Mouse (Mus musculus): Measurements from ENCODE around the gene Taok3. TPM values are rescaled to one million over a fixed set of nuclear protein-coding genes. Genes with fewer than 3 reads are reported as not detected.
A peak's percentile ranks its signal among the peaks of the same experiment; 100 is the strongest.

Taok3 gene
- polyA plus RNA-seq, 1 experiment from 2014 or later = 16.1 TPM

- H3K4me1 ChIP-seq (replicated peaks; ENCODE audit: insufficient read depth, low read length) = no peaks in the 10 kb centered on the region
- WGBS = 87% methylated on average over 8 of the region's 8 CpGs
- H3K4me3 ChIP-seq (replicated peaks; ENCODE audit: low read depth, low read length) = no peak overlapping the region
- DNase-seq (ENCODE audit: low spot score) (no peak), ATAC-seq (replicated peaks; ENCODE audit: low FRiP score, low read depth) (no peak)
- no peak overlapping the region for H3K9ac ChIP-seq (ENCODE audit: low read depth, low read length)
- no peaks in the 10 kb centered on the region for H3K27me3 ChIP-seq (ENCODE audit: insufficient read depth, low read length)
- TF ChIP-seq CTCF (IDR thresholded peaks at IDR 0.05; ENCODE audit: low read depth) = peak; percentile 58
- H3K36me3 ChIP-seq (ENCODE audit: insufficient read depth, low read length) = peaks cover 44% of the 10 kb centered on the region
- H3K27ac ChIP-seq = no peak overlapping the region
- no peaks in the 10 kb centered on the region for H3K9me3 ChIP-seq (replicated peaks; ENCODE audit: low read length)
- no peak overlapping the region for H3K4me2 ChIP-seq (ENCODE audit: low read length)
Measured at GRCm38 (mm10) chr5:117109522-117109921, 10.4 kb upstream of the Taok3 start.

- Histone ChIP-seq H3K9me3 (replicated peaks; ENCODE audit: low read length) (no peaks in the 10 kb centered on the region), H3K4me3 (replicated peaks; ENCODE audit: low read depth, low read length) (no peak overlapping the region), H3K9ac (ENCODE audit: low read depth, low read length) (no peak overlapping the region), H3K4me2 (ENCODE audit: low read length) (no peak overlapping the region), H3K4me1 (replicated peaks; ENCODE audit: insufficient read depth, low read length) (no peaks in the 10 kb centered on the region), H3K36me3 (ENCODE audit: insufficient read depth, low read length) (peaks cover 28% of the 10 kb centered on the region), H3K27me3 (ENCODE audit: insufficient read depth, low read length) (no peaks in the 10 kb centered on the region), H3K27ac (no peak overlapping the region)
- DNase-seq (ENCODE audit: low spot score) (no peak), ATAC-seq (replicated peaks; ENCODE audit: low FRiP score, low read depth) (no peak)
- 80% methylated on average over 16 of the region's 16 CpGs for WGBS
- TF ChIP-seq CTCF (IDR thresholded peaks at IDR 0.05; ENCODE audit: low read depth) = peak; percentile 32; the same call in 1 of the 2 replicates
Measured at GRCm38 (mm10) chr5:117111064-117111773, 8.7 kb upstream of the Taok3 start.

GRCm38 (mm10) chr5:117111774-117112112, 8.2 kb upstream of the Taok3 start:
- H3K27ac ChIP-seq = no peak overlapping the region
- no peak for TF ChIP-seq CTCF (IDR thresholded peaks at IDR 0.05; ENCODE audit: low read depth)
- no peaks in the 10 kb centered on the region for H3K4me1 ChIP-seq (replicated peaks; ENCODE audit: insufficient read depth, low read length)
- ATAC-seq (replicated peaks; ENCODE audit: low FRiP score, low read depth) = no peak
- H3K4me2 ChIP-seq (ENCODE audit: low read length) = no peak overlapping the region
- H3K36me3 ChIP-seq (ENCODE audit: insufficient read depth, low read length) = peaks cover 23% of the 10 kb centered on the region
- 91% methylated on average over 7 of the region's 7 CpGs for WGBS
- no peaks in the 10 kb centered on the region for H3K27me3 ChIP-seq (ENCODE audit: insufficient read depth, low read length)
- no peak for DNase-seq (ENCODE audit: low spot score)
- no peak overlapping the region for H3K9ac ChIP-seq (ENCODE audit: low read depth, low read length)
- no peak overlapping the region for H3K4me3 ChIP-seq (replicated peaks; ENCODE audit: low read depth, low read length)
- H3K9me3 ChIP-seq (replicated peaks; ENCODE audit: low read length) = no peaks in the 10 kb centered on the region

GRCm38 (mm10) chr5:117113330-117113729, 6.6 kb upstream of the Taok3 start:
- Histone ChIP-seq H3K27ac (no peak overlapping the region), H3K9me3 (replicated peaks; ENCODE audit: low read length) (no peaks in the 10 kb centered on the region), H3K27me3 (ENCODE audit: insufficient read depth, low read length) (no peaks in the 10 kb centered on the region), H3K36me3 (ENCODE audit: insufficient read depth, low read length) (peaks cover 14% of the 10 kb centered on the region; the same call in 1 of the 2 replicates), H3K4me1 (replicated peaks; ENCODE audit: insufficient read depth, low read length) (no peaks in the 10 kb centered on the region), H3K9ac (ENCODE audit: low read depth, low read length) (no peak overlapping the region), H3K4me2 (ENCODE audit: low read length) (no peak overlapping the region), H3K4me3 (replicated peaks; ENCODE audit: low read depth, low read length) (no peak overlapping the region)
- DNase-seq (ENCODE audit: low spot score) = peak; percentile 46
- WGBS = 96% methylated on average over 7 of the region's 7 CpGs
- ATAC-seq (replicated peaks; ENCODE audit: low FRiP score, low read depth) = no peak
- TF ChIP-seq CTCF (IDR thresholded peaks at IDR 0.05; ENCODE audit: low read depth) = peak; percentile 64

GRCm38 (mm10) chr5:117114581-117115192, 5.2 kb upstream of the Taok3 start:
- no peaks in the 10 kb centered on the region for H3K27me3 ChIP-seq (ENCODE audit: insufficient read depth, low read length)
- WGBS = 5% methylated on average over 16 of the region's 16 CpGs
- peak overlapping the region; percentile 98 for H3K4me3 ChIP-seq (replicated peaks; ENCODE audit: low read depth, low read length)
- H3K9ac ChIP-seq (ENCODE audit: low read depth, low read length) = peak overlapping the region; percentile 95
- peak overlapping the region; percentile 88 for H3K4me2 ChIP-seq (ENCODE audit: low read length)
- peak overlapping the region; percentile 94 for H3K27ac ChIP-seq
- ATAC-seq (replicated peaks; ENCODE audit: low FRiP score, low read depth) (no peak), DNase-seq (ENCODE audit: low spot score) (peak; percentile 84)
- H3K4me1 ChIP-seq (replicated peaks; ENCODE audit: insufficient read depth, low read length) = no peaks in the 10 kb centered on the region; the same call in 1 of the 2 replicates
- H3K9me3 ChIP-seq (replicated peaks; ENCODE audit: low read length) = no peaks in the 10 kb centered on the region
- 0 out of 2 replicates have a peak, but pooled peaks cover 5% of the 10 kb centered on the region for H3K36me3 ChIP-seq (ENCODE audit: insufficient read depth, low read length)
- peak; percentile 73 for TF ChIP-seq CTCF (IDR thresholded peaks at IDR 0.05; ENCODE audit: low read depth)

- under 1% methylated on average over 42 of the region's 43 CpGs for WGBS
- no peak for TF ChIP-seq CTCF (IDR thresholded peaks at IDR 0.05; ENCODE audit: low read depth)
Measured at GRCm38 (mm10) chr5:117115193-117115767, 4.6 kb upstream of the Taok3 start.

More at GRCm38 (mm10) chr5:117115193-117115767, 4.6 kb upstream of the Taok3 start:
- 0 out of 2 replicates have a peak, but pooled peaks cover 5% of the 10 kb centered on the region for H3K36me3 ChIP-seq (ENCODE audit: insufficient read depth, low read length)
- peak overlapping the region; percentile 88 for H3K4me2 ChIP-seq (ENCODE audit: low read length)
- H3K9ac ChIP-seq (ENCODE audit: low read depth, low read length) = peak overlapping the region; percentile 95
- peak; percentile 61 for DNase-seq (ENCODE audit: low spot score)
- H3K4me3 ChIP-seq (replicated peaks; ENCODE audit: low read depth, low read length) = peak overlapping the region; percentile 98
- no peaks in the 10 kb centered on the region for H3K9me3 ChIP-seq (replicated peaks; ENCODE audit: low read length)
- peak overlapping the region; percentile 94 for H3K27ac ChIP-seq
- H3K27me3 ChIP-seq (ENCODE audit: insufficient read depth, low read length) = no peaks in the 10 kb centered on the region
- H3K4me1 ChIP-seq (replicated peaks; ENCODE audit: insufficient read depth, low read length) = no peaks in the 10 kb centered on the region; the same call in 1 of the 2 replicates
- 0 out of 2 replicates have a peak, but pooled peaks have one; percentile 5 for ATAC-seq (replicated peaks; ENCODE audit: low FRiP score, low read depth)

Measured in kidney, postnatal 0 days (tissue).